Comparison of ENCODE assay signal across 9 mouse cellular contexts in genomic region chr3:101318115-101318514, GRCm38 (mm10). TPM values are rescaled to one million over a fixed set of nuclear protein-coding genes. Genes with fewer than 3 reads are reported as not detected.
DNase-seq lines count a peak whose midpoint lies in the region; ATAC-seq and TF ChIP-seq lines count a peak whose summit lies in the region.
"Had no signal": no experiment of that assay in that cellular context is flagged by ENCODE, and none has a peak within 500 bp of the region (broad histone marks: within the 10 kb centered on the region; RNA-seq: fewer than 3 reads in every experiment).

No protein-coding gene starts in this region.

- no peaks in the 10 kb centered on the region for H3K36me3 ChIP-seq in heart, adult 2 months (ENCODE audit: control insufficient read depth, insufficient read depth, low read length)

- 70% methylated on average over 6 of the region's 6 CpGs for WGBS in heart, adult 2 months

- peak; percentile 46; the same call in 1 of the 2 replicates for ATAC-seq in common myeloid progenitor, adult 5-6 weeks (replicated peaks; ENCODE audit: low read depth, poor library complexity, severe bottlenecking)

- H3K4me3 ChIP-seq in heart, adult 2 months = no peak overlapping the region

- DNase-seq in heart, adult 2 months = no peak
- no peak for DNase-seq in heart, postnatal 25 days (ENCODE audit: low spot score)
- DNase-seq in spleen, adult 12 weeks (ENCODE audit: low spot score) = peak; percentile 35
- no peak for DNase-seq in spleen, adult 18-20 months
- DNase-seq in lung, postnatal 14 days = peak; percentile 47
- no peak for DNase-seq in yolk sac, embryonic 10.5 days (ENCODE audit: low spot score)
- no peak for DNase-seq in retina, embryonic 14.5 days (ENCODE audit: low spot score)

- intact Hi-C loops in heart, adult 2 months (cut with DNase I) = no loop called here
- intact Hi-C loops in heart, postnatal 25 days (cut with DNase I) = no loop called here

- no peaks in the 10 kb centered on the region for H3K79me2 ChIP-seq in heart, adult 2 months (replicated peaks; ENCODE audit: control insufficient read depth, insufficient read depth, low read length)

- TF ChIP-seq POLR2A in heart, adult 2 months (IDR thresholded peaks at IDR 0.05; ENCODE audit: insufficient read depth, low read depth, low read length) = no peak

- peak; percentile 63 for TF ChIP-seq CTCF in heart, adult 2 months (IDR thresholded peaks at IDR 0.05)

- no peak overlapping the region for H3K9ac ChIP-seq in heart, adult 2 months (ENCODE audit: low read depth, low read length)

- TF ChIP-seq EP300 in heart, adult 2 months (IDR thresholded peaks at IDR 0.05; ENCODE audit: insufficient read depth, low read depth, low read length) = no peak

- no peaks in the 10 kb centered on the region for H3K27me3 ChIP-seq in heart, adult 2 months (ENCODE audit: control insufficient read depth, insufficient read depth, low read length)

- H3K27ac ChIP-seq in heart, adult 2 months = no peak overlapping the region

- H3K4me1 ChIP-seq in heart, adult 2 months (ENCODE audit: control insufficient read depth, insufficient read depth, low read length) = no peaks in the 10 kb centered on the region

RNA-seq across cellular contexts. Expression of gene Cd2, which starts 30.4 kb away (rescaled TPM):
- 1 to 10 TPM in 1 of 2 experiments, under 1 TPM in 1; 0.84 to 1.1 TPM for total RNA-seq in heart, adult 2 months (2021)
- 0.76 and 1.7 TPM in 2 replicates for polyA plus RNA-seq in heart, adult 2 months (2012; rRNA removed)
- 1 to 10 TPM in 1 of 2 experiments, under 1 TPM in 1; 0.29 to 1.1 TPM for total RNA-seq in heart, postnatal 25 days (2021)
- 1.2 TPM in 1 of 2 replicates, not detected in the other for total RNA-seq in common myeloid progenitor, adult 5-6 weeks (2017)
- total RNA-seq: left cerebral cortex, postnatal 14 days had no signal

RNA-seq across cellular contexts. Expression of gene Igsf3, which starts 58.8 kb away (rescaled TPM):
- total RNA-seq in heart, adult 2 months (2021) = 10 to 100 TPM; 11.4 to 11.8 TPM
- polyA plus RNA-seq in heart, adult 2 months (2012; rRNA removed) = 3.9 and 6.8 TPM in 2 replicates
- total RNA-seq in heart, postnatal 25 days (2021) = 10 to 100 TPM; 11.6 to 12.5 TPM
- 3.4 and 3.6 TPM in 2 replicates for total RNA-seq in common myeloid progenitor, adult 5-6 weeks (2017)

Comparison
In these comparisons a context has a peak if more than half of its experiments do, and no peak if none do; other contexts are left out.
1. DNase-seq: peak in spleen, adult 12 weeks (single experiment) and lung, postnatal 14 days (single experiment); none in heart, adult 2 months (0 of 2), heart, postnatal 25 days (single experiment), spleen, adult 18-20 months (0 of 2), yolk sac, embryonic 10.5 days (single experiment) and retina, embryonic 14.5 days (single experiment).